Mouse (Mus musculus) neutrophil, adult 5-6 weeks (primary cell): ENCODE results near the gene Dlgap1. TPM values are rescaled to one million over a fixed set of nuclear protein-coding genes. Genes with fewer than 3 reads are reported as not detected.

ENCODE experiments used
- ATAC-seq: fragments of 151-379, 151-347 bp; 2 replicates; pipeline ENCODE4 v1.8.0; 2017; ENCODE audit warnings: mild to moderate bottlenecking, moderate TSS enrichment; ENCODE audit not compliant: insufficient number of reproducible peaks, poor library complexity, low FRiP score, severe bottlenecking; ENCODE audit errors: extremely low read depth
- total RNA-seq: library from RNA; stranded (forward); fragments of 200-1000 nt; gene quantifications from 2 replicates; pipeline ENCODE4 v1.2.3, GENCODE M21; 2017

The Dlgap1 gene
- total RNA-seq, 1 experiment from 2014 or later = not detected

DNA sequence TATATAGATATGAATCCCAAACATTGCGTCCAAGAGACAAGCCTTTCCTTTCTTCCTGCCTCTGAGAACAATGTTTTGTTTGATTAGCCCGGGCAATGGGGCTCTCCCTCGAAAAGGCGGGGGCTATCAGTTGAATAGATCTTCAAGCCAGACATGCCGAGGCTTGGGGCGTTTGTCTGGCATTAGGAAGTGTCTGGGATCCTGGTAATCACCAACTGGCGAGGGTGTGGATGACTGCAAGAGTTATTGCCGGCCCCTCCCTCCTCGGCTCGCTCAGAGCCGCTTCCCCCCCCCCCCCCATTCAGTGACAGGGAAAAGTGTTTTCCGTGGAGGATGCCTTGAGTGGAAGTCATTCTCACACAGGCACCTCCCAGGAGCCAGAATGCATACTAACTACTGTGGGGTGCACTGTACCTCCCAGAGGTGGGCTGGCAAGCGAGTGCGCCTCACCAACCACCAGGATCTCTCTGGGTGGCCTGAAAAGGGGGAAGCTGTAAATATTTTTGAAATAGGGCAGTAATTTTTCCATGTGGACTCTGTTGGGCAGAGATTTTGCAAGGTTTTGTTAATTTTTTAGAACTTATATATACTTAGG is 786.9 kb downstream of the Dlgap1 start:
- ATAC-seq = no peak

DNA sequence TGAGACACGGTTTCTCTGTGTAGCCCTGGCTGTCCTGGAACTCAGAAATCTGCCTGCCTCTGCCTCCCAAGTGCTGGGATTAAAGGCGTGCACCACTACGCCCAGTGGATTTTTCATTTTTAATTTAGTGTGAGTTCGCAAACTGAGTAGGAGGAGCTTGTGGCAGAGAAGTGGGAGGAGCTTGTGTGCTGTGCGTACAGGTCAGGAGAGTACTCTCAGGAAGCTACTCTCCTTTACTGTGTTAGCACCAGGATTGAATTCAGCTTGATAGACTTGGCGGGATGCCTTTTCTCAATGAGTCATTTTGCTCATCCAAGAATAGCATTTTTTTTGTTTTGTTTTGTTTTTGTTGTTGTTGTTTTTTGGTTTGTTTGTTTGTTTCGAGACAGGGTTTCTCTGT is 793.1 kb downstream of the Dlgap1 start:
- ATAC-seq = no peak

DNA sequence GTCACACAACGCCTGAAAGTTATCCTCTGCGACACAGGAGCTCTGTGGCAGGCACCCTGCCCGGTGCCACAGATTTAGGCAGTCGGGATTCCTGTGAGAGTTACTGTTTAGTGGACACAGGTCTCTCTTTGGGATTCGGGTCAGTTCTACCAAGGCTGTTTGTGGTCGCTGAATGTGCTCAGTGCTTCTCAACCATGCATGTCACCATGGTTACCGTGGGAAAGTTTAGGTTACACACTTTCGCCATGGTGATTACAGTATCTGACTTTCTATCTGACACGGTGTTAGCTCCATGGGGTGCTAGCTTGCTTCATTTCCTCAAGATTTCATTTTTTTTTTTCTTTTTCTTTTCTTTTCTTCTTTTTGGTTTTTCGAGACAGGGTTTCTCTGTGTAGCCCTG is 793.8 kb downstream of the Dlgap1 start:
- no peak for ATAC-seq

DNA sequence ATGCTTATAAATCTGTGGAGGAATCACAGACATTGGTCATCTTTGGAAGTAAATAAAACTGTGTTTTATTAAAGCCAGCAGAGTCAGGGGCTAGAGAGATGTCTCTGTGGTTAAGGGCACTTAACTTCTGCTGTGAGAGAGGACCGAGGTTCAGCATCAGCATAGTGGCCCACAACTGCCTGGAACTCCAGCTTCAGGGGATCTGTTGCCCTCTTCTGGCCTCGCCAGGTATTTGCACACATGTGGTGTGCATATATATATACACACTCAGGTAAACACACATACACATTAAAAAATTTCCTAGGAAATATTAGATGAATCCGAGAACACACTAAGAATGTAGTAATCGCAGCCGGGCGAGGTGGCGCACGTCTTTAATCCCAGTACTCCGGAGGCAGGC is 796.5 kb downstream of the Dlgap1 start:
- no peak for ATAC-seq

DNA sequence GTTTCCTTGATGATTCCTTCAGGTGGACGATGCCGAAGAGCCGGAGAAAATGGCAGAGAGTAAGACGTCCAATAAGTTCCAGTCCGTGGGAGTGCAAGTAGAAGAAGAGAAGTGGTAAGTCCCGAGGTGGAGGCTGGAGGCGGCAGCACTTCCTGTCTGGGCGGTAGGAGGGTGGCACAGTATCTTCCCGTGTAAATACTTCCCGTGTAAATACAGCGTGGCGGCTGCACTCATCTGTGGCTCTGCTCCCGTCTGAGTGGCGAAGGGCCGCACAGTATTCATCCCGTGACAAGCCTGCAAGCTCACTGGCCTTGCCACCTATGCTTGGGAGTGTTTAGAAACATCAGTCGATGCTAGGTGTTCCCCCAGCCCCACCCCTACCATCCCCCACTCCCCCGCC is 797.1 kb downstream of the Dlgap1 start:
- ATAC-seq = no peak

DNA sequence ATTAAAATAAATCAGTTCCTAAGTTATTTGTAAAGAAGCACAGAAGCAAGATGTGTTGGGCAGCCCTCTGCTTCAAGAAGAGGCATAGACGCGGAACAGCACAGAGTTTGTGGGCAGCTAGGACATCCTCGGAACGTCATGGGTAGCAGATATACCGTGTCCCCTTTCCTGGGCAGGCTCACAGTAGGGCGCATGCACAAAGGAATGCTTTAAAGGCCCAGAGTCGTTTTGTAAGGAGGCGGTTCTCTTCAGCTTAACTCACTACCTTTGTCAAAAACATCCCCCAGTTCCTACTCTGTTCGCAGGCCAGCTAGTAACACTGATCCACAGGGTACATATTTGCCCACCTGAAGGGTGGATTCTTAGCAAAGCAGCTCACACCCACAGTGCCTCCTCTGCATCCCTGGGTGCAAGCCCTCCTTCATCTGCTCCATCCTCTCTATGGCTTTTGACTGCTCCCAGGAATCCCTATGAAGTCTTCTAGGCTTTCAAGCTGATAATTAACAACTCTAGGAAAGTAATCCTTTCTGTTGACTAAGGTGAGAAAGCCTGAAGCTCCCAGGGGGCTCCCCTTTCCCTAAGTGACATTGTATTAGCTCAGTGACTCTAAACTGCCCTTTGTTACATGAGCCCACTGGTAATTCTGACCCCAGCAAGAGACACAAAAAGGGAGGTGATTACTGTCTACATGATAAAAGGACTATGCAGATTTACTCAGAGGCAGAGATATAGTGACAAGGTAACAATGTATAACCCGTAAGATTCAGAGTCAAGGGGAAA is 803.4 kb downstream of the Dlgap1 start:
- ATAC-seq = no peak

DNA sequence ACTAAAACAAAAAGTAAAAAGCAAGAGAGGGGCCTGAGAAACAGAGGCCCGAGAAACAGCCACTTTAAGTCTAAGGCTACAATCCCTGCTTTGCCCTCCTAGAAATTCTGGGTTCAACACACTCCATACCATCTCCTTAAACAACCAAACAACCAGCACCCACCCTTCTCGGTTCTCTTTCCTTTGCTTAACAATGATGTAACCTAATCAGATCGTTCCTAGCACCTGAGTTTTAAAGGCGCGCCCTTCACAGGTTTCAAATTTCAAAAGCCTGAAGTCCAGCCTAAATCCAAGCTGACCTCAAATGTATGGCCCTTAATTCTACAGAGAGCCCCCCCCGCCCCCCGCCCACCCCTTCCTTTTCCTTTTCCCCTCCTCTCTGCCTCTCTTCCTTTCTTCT is 810.9 kb downstream of the Dlgap1 start:
- ATAC-seq = no peak

DNA sequence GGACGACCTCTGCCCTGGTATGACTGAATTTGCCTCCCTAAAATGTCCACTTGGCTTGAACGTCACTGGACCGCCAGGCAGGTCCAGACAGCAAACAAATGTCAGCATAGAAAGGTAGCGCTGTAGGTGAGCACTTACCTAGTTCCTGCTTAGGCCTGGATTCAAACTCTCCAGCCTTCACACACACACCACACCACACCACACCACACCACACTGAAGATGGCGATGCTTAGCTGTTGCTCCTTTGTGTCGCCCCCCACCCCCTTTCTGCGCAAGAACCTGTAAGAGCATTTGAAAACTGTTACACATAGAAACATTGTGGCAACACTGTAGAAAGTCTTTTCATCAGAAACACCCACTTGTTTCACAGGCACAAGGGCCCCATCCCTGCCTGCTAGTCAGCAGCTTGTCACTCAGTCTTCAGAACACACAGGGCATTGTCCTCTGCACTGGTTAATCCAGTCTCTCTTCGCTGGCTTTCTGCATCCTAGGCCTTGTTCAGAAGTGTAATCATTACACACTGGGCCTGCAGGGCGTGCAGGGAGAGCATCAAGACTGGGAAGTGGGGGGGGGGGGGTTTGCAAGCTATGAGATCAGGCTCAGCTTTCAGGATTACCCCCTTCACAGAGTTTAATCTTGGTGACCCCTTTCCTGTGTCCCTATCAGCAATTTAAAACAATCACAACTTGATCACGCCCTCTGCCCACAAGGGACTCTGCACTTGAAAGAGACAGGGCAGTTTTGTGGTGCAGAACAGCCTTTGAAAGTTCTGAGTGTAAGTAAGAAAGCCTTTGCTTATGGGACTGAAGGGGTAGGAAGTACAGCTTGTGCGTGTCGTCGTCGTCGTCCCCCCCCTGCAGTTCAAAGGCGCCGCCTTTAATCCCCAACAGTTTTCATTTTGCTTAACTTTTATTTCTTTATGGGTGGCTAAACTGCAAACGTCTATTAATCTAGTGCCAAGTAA is 812.1 kb downstream of the Dlgap1 start:
- no peak for ATAC-seq

DNA sequence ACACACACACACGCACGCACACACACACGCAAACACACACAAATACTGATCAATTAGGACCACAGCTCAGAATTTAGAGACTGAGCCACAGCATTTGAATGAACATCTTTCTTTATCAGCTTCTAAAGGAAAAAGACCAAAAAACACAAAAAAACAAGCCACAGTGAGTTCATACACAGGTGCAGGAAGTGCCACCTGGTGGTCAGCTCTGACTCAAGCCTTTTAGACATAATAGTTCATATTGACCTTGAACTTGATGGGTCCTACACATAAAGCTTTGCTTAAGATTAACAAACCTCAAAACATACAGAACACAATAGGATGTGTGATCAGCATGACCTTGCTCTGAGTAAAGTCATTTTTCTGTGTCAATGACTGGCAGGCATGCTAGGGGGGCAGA is 814.4 kb downstream of the Dlgap1 start:
- ATAC-seq = no peak

DNA sequence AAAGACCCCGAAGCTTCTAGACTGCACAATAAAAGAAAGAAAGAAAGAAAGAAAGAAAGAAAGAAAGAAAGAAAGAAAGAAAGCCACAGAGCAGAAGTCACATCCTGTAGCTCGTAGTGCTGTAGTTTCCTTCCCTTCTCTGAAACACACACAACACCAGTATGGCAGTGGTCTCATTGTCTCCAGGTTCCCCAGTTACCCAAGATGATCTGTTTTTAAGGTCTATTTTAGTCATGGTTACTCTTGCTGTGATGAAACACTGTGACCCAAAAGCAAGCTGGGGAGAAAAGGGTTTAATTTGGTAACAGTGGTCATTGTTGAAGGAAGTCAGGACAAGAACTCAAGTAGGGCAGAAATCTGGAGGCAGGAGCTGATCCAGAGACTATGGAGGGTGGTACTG is 818.5 kb downstream of the Dlgap1 start:
- ATAC-seq = no peak

DNA sequence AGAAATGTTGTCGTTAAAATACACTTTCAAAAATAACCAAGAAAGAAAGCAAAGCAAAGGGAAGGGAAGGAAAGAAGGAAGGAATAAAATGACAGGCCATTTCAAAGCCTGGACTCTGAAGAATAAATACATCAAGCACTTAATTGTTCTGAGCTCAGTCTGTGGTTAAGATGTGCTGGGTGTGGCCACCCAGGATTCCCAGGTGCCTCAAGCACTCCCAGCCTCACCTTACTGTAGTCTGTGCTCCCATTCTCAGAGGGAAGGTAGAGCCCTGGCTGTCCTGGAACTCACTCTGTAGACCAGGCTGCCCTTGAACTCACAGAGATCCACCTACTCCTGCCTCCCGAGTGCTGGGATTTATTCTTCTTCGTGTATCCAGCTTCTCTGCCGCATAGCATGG is 821.9 kb downstream of the Dlgap1 start:
- no peak for ATAC-seq

DNA sequence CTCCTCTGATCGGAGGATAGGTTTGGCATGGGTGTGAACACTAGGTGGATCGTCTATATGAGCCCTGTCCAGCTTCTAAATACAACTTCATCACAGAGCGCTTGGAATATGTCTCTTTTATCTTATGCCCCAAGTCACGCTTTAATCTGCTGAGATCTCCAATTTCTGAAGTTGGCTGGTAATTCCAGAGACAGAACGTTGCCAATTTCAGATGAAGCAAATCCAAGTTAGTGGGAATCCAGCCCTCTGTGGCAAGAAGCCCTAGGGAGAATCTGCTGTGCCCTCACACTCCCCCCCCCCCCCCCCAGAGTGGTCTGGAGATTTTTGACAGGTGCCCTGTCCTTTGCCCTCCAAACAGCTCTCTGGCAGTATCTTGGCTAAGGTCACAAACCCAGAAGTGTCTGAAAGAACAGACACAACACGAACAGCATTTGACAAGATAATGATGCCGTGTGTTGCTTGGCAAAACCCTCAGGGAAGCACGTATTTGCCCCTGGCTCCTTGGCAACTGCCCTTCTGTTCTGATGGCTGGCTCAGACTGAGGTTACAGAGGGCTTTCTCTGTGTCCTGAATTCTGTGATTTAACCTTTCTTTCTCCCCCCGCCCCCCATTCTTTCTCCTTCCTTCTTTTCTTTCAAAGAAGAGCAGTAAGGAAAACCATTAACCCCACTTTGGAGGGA is 822.9 kb downstream of the Dlgap1 start:
- ATAC-seq = no peak

DNA sequence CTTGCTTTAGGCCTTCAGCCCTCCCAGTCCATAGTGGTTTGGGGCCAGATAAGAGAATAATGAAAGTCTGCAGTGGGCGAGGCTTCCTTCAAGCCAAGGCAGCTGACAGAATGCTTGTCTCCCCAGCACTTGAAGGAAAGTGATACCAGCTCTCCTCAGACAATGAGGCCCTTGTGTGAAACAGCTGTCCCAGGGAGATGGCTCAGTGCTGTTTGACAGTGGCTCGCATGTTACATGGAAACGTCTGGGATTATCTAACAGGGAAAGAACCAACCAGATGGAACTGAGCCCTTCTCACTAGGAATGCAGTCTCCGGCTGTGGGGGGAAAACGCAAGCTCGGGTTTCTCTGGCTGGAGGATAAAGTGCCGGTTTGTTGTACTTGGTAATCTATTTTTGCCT is 825.4 kb downstream of the Dlgap1 start:
- ATAC-seq = no peak

DNA sequence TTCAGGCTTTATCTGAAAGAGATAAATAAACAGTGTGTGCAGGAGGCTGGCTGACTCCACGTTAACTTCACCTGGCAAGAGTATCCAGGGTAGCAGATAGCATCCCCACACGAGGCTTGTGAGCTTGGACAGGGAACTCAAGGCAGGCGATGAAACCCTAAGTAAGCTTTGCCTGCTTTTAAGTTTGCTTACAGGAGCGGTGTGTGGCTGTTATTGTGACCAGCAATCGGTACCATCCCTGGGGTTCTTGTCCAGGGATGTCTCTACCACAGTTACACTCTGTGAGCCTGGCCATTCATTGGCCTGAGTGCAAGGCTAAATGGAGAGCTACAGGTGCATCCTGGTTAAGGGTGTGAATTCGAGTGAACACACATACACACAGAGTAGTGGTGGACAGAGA is 825.8 kb downstream of the Dlgap1 start:
- ATAC-seq = no peak

DNA sequence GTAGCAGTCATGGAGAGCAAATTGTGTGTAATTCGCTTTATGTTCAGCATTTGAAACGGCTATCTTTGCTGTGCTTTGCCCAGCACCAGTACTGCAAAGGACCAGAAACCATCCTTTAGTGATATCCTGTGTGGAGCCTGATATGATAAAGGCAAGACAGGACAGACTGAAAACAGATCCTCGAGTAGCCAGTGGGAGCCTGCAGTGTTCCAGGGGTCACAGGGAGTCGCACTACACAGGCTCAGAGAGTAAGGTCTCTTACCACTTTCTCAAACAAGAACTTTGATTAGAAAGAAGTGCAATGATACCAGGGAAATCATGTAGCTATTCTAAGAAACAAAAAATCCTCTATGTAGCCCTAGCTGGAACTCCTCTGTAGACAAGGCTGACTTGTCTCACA is 826.3 kb downstream of the Dlgap1 start:
- no peak for ATAC-seq

DNA sequence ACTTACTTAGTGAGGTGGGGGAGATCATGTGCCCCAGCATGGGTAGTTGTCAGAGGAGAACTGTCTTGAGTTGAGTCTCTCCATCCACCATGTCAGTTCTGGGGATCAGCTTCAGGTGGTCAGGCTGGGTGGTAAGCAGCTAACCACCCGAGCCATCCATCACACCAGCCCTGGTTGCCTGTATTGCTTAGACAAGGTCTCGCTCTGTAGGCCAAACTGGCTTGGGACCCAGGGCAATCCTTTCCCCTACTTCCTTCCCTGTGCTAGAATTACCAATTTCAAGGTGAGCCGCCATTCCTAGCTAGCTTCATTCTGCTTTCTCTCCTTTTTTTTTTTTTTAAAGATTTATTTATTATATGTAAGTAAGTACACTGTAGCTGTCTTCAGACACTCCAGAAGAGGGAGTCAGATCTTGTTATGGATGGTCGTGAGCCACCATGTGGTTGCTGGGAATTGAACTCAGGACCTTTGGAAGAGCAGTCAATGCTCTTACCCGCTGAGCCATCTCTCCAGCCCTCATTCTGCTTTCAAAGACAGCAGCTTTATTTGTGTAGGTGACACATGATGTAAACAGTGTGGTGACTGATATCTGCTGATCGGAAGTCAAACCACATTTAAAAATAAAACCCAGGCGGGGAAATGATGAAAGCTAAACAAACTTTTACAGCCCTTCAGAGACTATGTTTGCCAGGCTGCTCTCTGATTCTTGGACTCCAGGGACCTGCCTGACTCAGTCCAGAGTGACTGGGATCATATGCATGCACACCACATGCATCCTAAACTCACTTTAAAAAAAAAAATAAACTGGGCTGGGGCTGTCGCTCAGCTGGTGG is 828.3 kb downstream of the Dlgap1 start:
- ATAC-seq = no peak

DNA sequence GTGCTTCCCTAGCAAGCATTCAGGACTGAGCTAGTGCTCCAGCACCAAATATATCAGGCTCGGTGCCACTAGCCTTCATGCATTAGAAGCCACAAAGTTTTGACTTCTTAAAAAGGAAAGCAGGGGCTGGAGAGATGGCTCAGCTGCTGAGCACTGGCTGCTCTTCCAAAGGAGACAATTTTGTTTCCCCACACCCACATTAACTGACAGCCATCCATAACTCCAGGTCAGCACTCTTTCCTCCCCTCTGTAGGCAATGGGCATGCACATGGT is 828.8 kb downstream of the Dlgap1 start:
- no peak for ATAC-seq

DNA sequence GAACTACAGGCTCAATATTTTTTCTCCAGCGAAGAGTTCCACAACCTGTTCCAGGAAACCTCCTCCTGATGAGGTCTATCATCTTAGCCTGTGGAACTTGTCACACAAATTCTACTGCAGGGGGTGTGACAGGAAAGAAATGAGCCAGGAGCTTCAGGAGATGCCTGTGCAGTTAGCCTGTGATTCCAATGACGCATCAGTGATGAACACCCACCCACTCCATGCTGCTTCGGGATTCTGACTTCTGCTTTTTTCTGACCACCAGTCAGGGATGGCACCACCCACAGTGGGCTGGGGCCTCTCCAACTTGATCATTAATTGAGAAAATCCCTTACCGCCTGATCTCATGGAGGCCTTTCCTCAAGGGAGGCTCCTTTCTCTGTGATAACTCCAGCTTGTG is 830.4 kb downstream of the Dlgap1 start:
- no peak for ATAC-seq

DNA sequence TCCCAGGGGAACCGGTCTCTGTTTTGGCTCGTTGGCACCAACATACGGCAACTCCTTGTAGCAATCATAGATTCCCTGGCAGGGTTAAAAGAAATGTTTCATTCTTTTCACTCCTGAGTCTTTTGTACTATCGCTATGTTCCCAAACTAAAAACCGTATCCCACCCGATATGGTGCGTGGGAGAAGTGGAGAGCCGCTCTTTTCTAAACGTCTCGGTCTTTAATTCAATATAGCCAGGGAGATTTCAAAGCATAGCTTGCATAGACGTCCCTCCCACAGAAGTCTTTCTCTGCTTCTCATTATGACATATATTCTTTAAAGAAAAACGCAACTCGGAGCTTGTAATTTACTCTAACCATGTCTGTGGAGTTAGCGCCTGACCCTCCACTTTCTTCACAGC is 833.1 kb downstream of the Dlgap1 start:
- ATAC-seq = no peak
